ENCODE assay signal across 16 mouse cellular contexts in the genomic region with DNA sequence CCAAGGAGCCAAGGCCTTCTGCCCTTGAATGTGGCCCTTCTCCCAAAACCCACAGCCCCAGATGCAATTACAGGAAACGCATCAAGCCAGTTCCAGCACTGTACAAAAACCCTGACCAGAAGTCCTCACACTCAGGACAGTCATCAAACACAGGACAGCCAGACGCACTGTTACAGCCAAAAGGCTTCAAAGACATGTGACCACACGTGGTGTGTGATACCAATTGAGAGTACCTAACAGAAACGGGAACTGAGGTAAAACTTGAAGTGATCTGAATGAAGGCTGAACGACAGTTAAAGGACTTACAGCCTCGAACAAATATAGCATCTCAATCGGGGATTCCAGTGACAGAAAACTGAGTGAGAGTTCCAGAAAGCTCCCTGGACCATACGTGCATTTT.
"Had no signal": no experiment of that assay in that cellular context is flagged by ENCODE, and none has a peak within 500 bp of the region (broad histone marks: within the 10 kb centered on the region; RNA-seq: fewer than 3 reads in every experiment).

No protein-coding gene starts in this region.

- DNase-seq: retina, postnatal 1 day; right cerebral cortex, adult 18-20 months; right cerebral cortex, postnatal 14 days; right cerebral cortex, postnatal 25 days; right cerebral cortex, postnatal 4 days; spleen, adult 18-20 months; thymus, adult 18-20 months; thymus, adult 2 months; thymus, postnatal 14 days; thymus, postnatal 25 days; thymus, postnatal 36 days; thymus, postnatal 4 days had no signal

- H3K4me2 ChIP-seq: neural tube, embryonic 13.5 days; neural tube, embryonic 15.5 days; stomach, embryonic 15.5 days had no signal

- H3K27ac ChIP-seq: neural tube, embryonic 13.5 days; neural tube, embryonic 15.5 days; stomach, embryonic 15.5 days; stomach, postnatal 0 days had no signal

- H3K9ac ChIP-seq: neural tube, embryonic 13.5 days; neural tube, embryonic 15.5 days; stomach, embryonic 15.5 days had no signal

- H3K4me3 ChIP-seq: neural tube, embryonic 13.5 days; neural tube, embryonic 15.5 days; stomach, embryonic 15.5 days had no signal

- H3K27me3 ChIP-seq: neural tube, embryonic 13.5 days; neural tube, embryonic 15.5 days; stomach, embryonic 15.5 days had no signal

- H3K36me3 ChIP-seq: neural tube, embryonic 15.5 days; stomach, embryonic 15.5 days had no signal

- H3K4me1 ChIP-seq: neural tube, embryonic 13.5 days; neural tube, embryonic 15.5 days; stomach, embryonic 15.5 days had no signal

- H3K9me3 ChIP-seq: neural tube, embryonic 13.5 days; neural tube, embryonic 15.5 days; stomach, embryonic 15.5 days had no signal
